Mouse (Mus musculus) megakaryocyte, adult 5-6 weeks (primary cell): ENCODE results near the gene Gm28308. TPM values are rescaled to one million over a fixed set of nuclear protein-coding genes. Genes with fewer than 3 reads are reported as not detected.

Experiments used
- ATAC-seq: 2 replicates; pipeline ENCODE4 v1.8.0; 2016; ENCODE audit warnings: mild to moderate bottlenecking, inconsistent platforms; ENCODE audit not compliant: poor library complexity, severe bottlenecking
- total RNA-seq, 2 experiments: library from RNA; stranded (forward) in 1 of 2; stranded (reverse) in 1 of 2; fragments of 153-499, 151-499 nt in 1 of 2; fragments of 221-1000, 200-1000 nt in 1 of 2; gene quantifications; 2 replicates each; pipeline versions ENCODE4 v1.2.3 to v1.2.4; 2015 to 2017

The Gm28308 gene
- total RNA-seq, 2 experiments from 2014 or later = not detected

DNA sequence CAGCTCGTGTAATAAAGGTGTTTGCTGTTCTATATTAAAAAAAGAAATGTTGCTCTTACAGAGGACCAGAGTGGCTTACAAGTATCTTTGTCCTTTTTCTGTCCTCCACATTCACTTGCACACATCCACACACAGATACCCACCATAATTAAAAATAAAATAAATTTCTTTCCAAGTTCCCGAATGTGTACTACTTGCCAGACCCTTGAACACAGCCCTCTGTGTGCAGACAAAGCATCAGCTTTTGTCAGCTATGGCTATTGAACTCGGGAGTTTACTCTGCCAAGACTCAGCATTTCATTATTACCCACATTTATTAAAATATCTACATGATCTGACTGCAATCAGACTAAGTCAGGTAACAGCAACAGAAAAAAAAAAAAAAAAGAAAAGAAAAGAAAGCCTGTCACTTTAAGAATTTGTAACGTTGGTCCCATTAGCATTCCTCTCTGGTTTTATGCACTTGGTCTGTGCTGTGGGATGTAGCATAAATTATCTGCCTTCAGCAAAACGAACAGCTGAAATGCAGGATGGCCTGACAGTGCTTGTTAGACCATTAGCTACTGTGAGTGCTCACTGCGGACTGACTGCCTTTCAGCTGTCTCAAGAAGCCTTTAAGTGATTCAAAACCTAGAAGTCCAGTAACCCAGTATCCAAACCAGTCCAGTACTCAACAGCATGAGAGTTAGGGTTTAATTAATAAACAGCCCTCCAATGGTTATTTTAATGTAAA, 94.1 kb downstream of the Gm28308 start:
- ATAC-seq = no peak

DNA sequence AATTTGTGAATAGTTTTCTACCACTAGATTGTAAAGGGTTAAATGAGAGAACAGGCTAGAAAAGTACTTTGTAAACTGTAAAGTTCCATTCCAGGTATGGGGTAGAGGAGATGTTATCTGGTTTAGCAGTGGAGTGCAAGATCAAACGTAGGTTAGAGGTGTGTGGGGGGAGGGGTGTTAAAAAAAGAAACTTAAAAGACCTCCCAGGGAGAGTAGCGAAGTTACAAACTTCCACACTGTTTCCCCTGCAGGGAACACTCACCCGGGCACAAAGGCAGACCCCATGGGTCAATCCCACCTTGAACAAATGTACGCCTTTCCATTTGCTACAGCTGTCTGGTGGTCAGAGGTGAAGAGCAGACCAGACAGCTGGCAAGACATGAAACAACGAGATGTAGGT, 97.2 kb downstream of the Gm28308 start:
- no peak for ATAC-seq

Other genes with a start within 250 kb of the Gm28308 start
- gene Skap2, start 200.8 kb downstream of the Gm28308 start, total RNA-seq (2015) = 178 and 191 TPM in 2 replicates
- gene Skap2, start 200.8 kb downstream of the Gm28308 start, total RNA-seq (2017) = 293 and 359 TPM in 2 replicates
- 0.11 TPM in 1 of 2 replicates, not detected in the other for gene Hoxa1, start 55.0 kb downstream of the Gm28308 start, total RNA-seq (2015)
- 0.37 TPM in 1 of 2 replicates, not detected in the other for gene Hoxa1, start 55.0 kb downstream of the Gm28308 start, total RNA-seq (2017)
- not detected in 2 replicates for gene Hoxa2, start 48.5 kb downstream of the Gm28308 start, total RNA-seq (2015)
- gene Hoxa2, start 48.5 kb downstream of the Gm28308 start, total RNA-seq (2017) = not detected in 2 replicates
- gene 5730596B20Rik, start 35.8 kb downstream of the Gm28308 start, total RNA-seq (2015) = not detected in 2 replicates
- not detected in 2 replicates for gene 5730596B20Rik, start 35.8 kb downstream of the Gm28308 start, total RNA-seq (2017)
- 0.27 TPM in 1 of 2 replicates, not detected in the other for gene Hoxa4, start 21.6 kb downstream of the Gm28308 start, total RNA-seq (2015)
- 0.28 TPM in 1 of 2 replicates, not detected in the other for gene Hoxa4, start 21.6 kb downstream of the Gm28308 start, total RNA-seq (2017)
- 0.09 and 0.13 TPM in 2 replicates for gene Hoxa5, start 8.8 kb downstream of the Gm28308 start, total RNA-seq (2015)
- gene Hoxa5, start 8.8 kb downstream of the Gm28308 start, total RNA-seq (2017) = 0.18 TPM in 1 of 2 replicates, not detected in the other
- gene Hoxa6, start 4.6 kb downstream of the Gm28308 start, total RNA-seq (2015) = not detected in 2 replicates
- not detected in 2 replicates for gene Hoxa6, start 4.6 kb downstream of the Gm28308 start, total RNA-seq (2017)
- gene Hoxa3, start within 50 bp of the Gm28308 start, total RNA-seq (2015) = 0.93 TPM in 1 of 2 replicates, not detected in the other
- not detected in 2 replicates for gene Hoxa3, start within 50 bp of the Gm28308 start, total RNA-seq (2017)
- gene Hoxa7, start 8.5 kb upstream of the Gm28308 start, total RNA-seq (2015) = 1.2 and 1.8 TPM in 2 replicates
- gene Hoxa7, start 8.5 kb upstream of the Gm28308 start, total RNA-seq (2017) = 0.53 and 0.73 TPM in 2 replicates
- 0.36 and 1.2 TPM in 2 replicates for gene Hoxa9, start 17.8 kb upstream of the Gm28308 start, total RNA-seq (2015)
- gene Hoxa9, start 17.8 kb upstream of the Gm28308 start, total RNA-seq (2017) = 1.5 and 2.0 TPM in 2 replicates
- gene Hoxa10, start 27.5 kb upstream of the Gm28308 start, total RNA-seq (2015) = 0.07 TPM in 1 of 2 replicates, not detected in the other
- gene Hoxa10, start 27.5 kb upstream of the Gm28308 start, total RNA-seq (2017) = 0.11 TPM in 1 of 2 replicates, not detected in the other
- gene Hoxa11, start 32.5 kb upstream of the Gm28308 start, total RNA-seq (2015) = not detected in 2 replicates
- gene Hoxa11, start 32.5 kb upstream of the Gm28308 start, total RNA-seq (2017) = not detected in 2 replicates
- gene Hoxa13, start 47.5 kb upstream of the Gm28308 start, total RNA-seq (2015) = not detected in 2 replicates
- not detected in 2 replicates for gene Hoxa13, start 47.5 kb upstream of the Gm28308 start, total RNA-seq (2017)
- gene Evx1, start 100.2 kb upstream of the Gm28308 start, total RNA-seq (2015) = not detected in 2 replicates
- gene Evx1, start 100.2 kb upstream of the Gm28308 start, total RNA-seq (2017) = not detected in 2 replicates